Mouse (Mus musculus) ES-E14 (cell line): ENCODE results near the gene Hnrnpk.

Experiments
- CHD2 ChIP-seq: IDR thresholded peaks from 2 replicates; pipeline ENCODE4 v1.6.1; 2014; ENCODE audit warnings: mild to moderate bottlenecking, low read depth, low read length, inconsistent platforms
- HCFC1 ChIP-seq: IDR thresholded peaks from 2 replicates; pipeline ENCODE4 v1.6.1; 2012; ENCODE audit warnings: low read length, inconsistent platforms, borderline replicate concordance; ENCODE audit not compliant: insufficient read depth
- ZC3H11A ChIP-seq: IDR thresholded peaks from 2 replicates; pipeline ENCODE4 v1.6.1; 2012; ENCODE audit warnings: low read depth, mild to moderate bottlenecking, inconsistent platforms, low read length, borderline replicate concordance

- TF ChIP-seq HCFC1 (peak; percentile 57; the same call in 1 of the 2 replicates), ZC3H11A (no peak), CHD2 (no peak)
Observed at GRCm38 (mm10) chr13:58358629-58359303, 44.4 kb downstream of the Hnrnpk start, which contains the start of gene Kif27.
